Mouse (Mus musculus): ENCODE data around the gene 4930503B20Rik. TPM values are rescaled to one million over a fixed set of nuclear protein-coding genes. Genes with fewer than 3 reads are reported as not detected.

Gene 4930503B20Rik
- polyA plus RNA-seq, 1 experiment = 0.08 TPM

- TF ChIP-seq CTCF (IDR thresholded peaks at IDR 0.05; ENCODE audit: borderline replicate concordance, extremely low read depth, insufficient read depth, insufficient read length) (no peak), POLR2A (IDR thresholded peaks at IDR 0.05; ENCODE audit: borderline replicate concordance, extremely low read depth, insufficient read depth, insufficient read length, poor library complexity, severe bottlenecking) (no peak)
- DNase-seq (ENCODE audit: low read depth) = no peak
Observed at GRCm38 (mm10) chr3:146616533-146617283, 34.4 kb downstream of the 4930503B20Rik start.

DNA sequence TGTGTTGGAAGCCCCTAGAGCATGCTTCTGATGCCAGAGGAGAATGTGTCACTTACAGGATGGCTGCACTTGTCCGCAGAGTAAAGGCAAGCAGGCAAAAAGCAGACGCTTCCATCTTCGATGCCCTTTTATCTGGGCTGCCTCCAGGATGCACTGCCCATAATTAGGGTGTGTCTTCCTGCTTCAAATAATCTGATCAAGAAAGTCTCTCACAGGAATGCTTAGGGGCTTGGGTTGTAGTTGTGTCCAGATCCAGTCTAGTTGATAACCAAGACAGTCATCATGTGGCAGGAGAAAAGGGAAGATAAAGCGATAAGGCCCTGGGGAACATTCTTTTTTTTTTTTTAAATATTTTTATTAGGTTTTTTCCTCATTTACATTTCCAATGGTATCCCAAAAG, 35.6 kb downstream of the 4930503B20Rik start, which contains the start of gene Dnase2b:
Dnase2b (minus strand) TSS at position 101 of the 400 bp plus-strand sequence.
- DNase-seq (ENCODE audit: low read depth) = no peak
- TF ChIP-seq CTCF (IDR thresholded peaks at IDR 0.05; ENCODE audit: borderline replicate concordance, extremely low read depth, insufficient read depth, insufficient read length) = no peak
- TF ChIP-seq POLR2A (IDR thresholded peaks at IDR 0.05; ENCODE audit: borderline replicate concordance, extremely low read depth, insufficient read depth, insufficient read length, poor library complexity, severe bottlenecking) = no peak

DNA sequence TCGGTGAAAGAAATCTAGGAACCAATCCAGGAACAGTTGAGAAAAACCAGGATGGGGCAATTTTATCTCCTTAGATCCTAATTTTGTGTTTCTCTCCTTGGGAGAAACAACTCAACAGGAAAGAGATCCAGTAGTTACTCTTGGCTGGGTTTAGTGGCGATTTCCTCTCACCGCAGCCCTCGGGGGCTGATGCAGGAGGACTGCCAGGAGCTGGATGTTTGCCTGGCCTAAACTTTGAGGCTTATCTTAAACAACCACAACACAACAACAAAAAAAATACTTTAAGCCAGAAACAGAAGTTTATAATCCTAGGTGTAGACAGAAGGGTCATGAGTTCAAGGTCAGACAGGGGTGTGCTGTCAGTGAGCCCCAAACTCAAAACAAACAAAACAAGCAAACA, 39.3 kb downstream of the 4930503B20Rik start:
- TF ChIP-seq POLR2A (IDR thresholded peaks at IDR 0.05; ENCODE audit: borderline replicate concordance, extremely low read depth, insufficient read depth, insufficient read length, poor library complexity, severe bottlenecking) = no peak
- no peak for DNase-seq (ENCODE audit: low read depth)

DNA sequence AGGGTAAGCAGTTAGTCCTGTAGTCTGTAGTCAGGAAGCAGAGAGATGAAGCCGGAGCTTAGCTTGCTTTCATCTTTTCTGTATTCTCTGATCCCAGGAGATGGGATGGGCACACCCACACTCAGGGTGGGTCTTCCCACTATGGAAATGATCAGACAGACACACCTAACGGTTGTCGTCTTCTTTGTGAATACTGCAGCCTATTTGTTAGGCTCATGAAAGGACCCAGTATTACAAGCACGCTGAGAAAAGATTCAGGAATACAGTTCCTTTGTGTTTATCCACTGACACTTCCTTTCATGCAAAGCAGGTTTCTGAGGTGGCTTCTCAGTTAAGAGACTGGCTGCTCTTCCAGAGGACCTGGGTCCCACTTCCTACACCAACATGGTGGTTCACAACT, 39.9 kb downstream of the 4930503B20Rik start:
- TF ChIP-seq CTCF (IDR thresholded peaks at IDR 0.05; ENCODE audit: borderline replicate concordance, extremely low read depth, insufficient read depth, insufficient read length) (no peak), POLR2A (IDR thresholded peaks at IDR 0.05; ENCODE audit: borderline replicate concordance, extremely low read depth, insufficient read depth, insufficient read length, poor library complexity, severe bottlenecking) (no peak)
- no peak for DNase-seq (ENCODE audit: low read depth)

GRCm38 (mm10) chr3:146610322-146610721, 40.8 kb downstream of the 4930503B20Rik start:
- TF ChIP-seq CTCF (IDR thresholded peaks at IDR 0.05; ENCODE audit: borderline replicate concordance, extremely low read depth, insufficient read depth, insufficient read length) (no peak), POLR2A (IDR thresholded peaks at IDR 0.05; ENCODE audit: borderline replicate concordance, extremely low read depth, insufficient read depth, insufficient read length, poor library complexity, severe bottlenecking) (no peak)
- DNase-seq (ENCODE audit: low read depth) = no peak

DNA sequence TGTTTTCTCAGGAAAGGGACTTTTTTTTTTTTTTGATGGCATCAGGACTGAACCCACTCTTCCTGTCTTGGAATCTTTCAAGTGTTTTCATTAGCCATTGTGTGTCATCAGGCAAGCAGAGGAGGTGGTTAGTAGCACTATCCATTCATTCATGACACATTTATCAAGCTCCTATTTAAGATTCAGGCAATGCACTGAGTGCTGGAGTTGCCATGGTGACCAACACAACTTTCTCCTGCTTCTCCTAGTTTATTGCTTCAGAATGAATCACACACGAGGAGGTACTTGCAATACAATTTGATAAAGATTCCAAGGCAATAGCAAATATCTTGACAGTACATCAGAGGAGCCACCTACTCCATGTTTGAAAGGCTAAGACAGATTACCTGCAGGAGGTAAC, 43.7 kb downstream of the 4930503B20Rik start:
- peak; percentile 81 for DNase-seq (ENCODE audit: low read depth)
- TF ChIP-seq CTCF (IDR thresholded peaks at IDR 0.05; ENCODE audit: borderline replicate concordance, extremely low read depth, insufficient read depth, insufficient read length) = no peak
- TF ChIP-seq POLR2A (IDR thresholded peaks at IDR 0.05; ENCODE audit: borderline replicate concordance, extremely low read depth, insufficient read depth, insufficient read length, poor library complexity, severe bottlenecking) = no peak

DNA sequence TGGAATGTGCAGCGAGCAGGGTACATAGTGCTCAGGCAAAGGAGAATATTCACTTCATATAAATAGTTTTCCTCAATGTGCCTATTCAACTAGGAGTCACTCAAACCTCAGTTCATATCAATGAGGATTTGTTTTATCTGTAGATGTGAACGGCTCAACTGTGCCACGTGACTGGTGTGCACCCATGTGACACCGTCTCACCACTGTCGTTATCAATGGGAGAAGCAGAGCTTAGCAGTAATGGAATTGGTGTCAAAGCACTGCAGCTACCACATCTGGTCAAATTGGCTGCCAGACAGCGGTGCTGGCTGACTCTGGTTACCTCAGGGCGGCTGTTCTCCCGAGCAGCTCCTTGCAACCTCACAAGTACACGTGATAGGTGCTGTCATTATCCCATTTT, 46.5 kb downstream of the 4930503B20Rik start:
- no peak for TF ChIP-seq CTCF (IDR thresholded peaks at IDR 0.05; ENCODE audit: borderline replicate concordance, extremely low read depth, insufficient read depth, insufficient read length)
- DNase-seq (ENCODE audit: low read depth) = no peak

DNA sequence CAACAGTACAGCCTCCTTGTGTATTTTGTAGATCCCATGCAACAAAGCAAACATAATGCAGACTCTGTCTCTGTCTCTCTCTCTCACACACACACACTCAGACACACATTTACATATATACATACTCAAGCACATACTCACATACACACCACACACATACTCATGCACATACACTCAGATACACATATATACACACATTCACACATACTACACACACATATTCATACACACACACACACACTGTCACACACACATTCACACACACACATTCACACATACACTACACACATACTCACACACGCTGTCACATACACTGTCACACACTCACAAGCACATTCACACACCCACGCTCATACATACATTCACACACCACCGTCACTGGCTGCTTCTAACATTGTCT, 48.6 kb downstream of the 4930503B20Rik start:
- DNase-seq (ENCODE audit: low read depth) = no peak
- TF ChIP-seq POLR2A (IDR thresholded peaks at IDR 0.05; ENCODE audit: borderline replicate concordance, extremely low read depth, insufficient read depth, insufficient read length, poor library complexity, severe bottlenecking) (no peak), CTCF (IDR thresholded peaks at IDR 0.05; ENCODE audit: borderline replicate concordance, extremely low read depth, insufficient read depth, insufficient read length) (no peak)

- DNase-seq (ENCODE audit: low read depth) = no peak
- no peak for TF ChIP-seq POLR2A (IDR thresholded peaks at IDR 0.05; ENCODE audit: borderline replicate concordance, extremely low read depth, insufficient read depth, insufficient read length, poor library complexity, severe bottlenecking)
- TF ChIP-seq CTCF (IDR thresholded peaks at IDR 0.05; ENCODE audit: borderline replicate concordance, extremely low read depth, insufficient read depth, insufficient read length) = no peak
Observed at GRCm38 (mm10) chr3:146601205-146601604, 49.9 kb downstream of the 4930503B20Rik start.

DNA sequence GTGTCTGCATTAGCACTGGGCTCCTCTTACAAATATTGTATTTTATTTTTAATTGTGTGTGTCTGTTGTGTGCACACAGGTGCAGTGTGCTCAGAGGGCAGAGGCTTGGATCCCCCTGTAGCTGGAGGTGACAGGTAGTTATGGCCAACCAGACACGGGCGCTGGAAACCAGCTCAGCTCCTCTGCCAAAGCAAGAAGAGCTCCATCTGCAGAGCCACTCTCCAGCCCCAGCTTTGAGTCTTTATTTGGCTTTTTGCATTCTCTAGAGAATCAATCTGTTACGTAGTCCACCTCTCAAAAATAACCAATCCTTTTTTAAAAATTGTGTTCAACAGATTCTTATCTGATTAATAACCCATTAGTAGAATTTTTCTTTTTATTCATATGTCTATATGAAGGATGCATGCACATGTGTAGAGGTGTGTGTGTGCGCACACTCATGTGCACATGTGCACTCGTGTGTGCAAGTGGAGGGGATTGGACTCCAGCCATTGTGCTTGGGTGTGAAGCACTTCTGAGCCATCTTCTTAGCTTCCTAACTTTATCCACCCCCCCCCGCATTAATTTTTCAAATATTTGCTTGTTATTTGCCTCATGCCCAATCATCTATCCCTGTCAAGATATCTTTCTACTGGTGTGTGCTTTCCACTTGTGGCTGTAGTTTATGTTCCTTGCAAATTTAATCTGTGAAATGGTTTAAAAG, 51.8 kb downstream of the 4930503B20Rik start:
- TF ChIP-seq POLR2A (IDR thresholded peaks at IDR 0.05; ENCODE audit: borderline replicate concordance, extremely low read depth, insufficient read depth, insufficient read length, poor library complexity, severe bottlenecking) (no peak), CTCF (IDR thresholded peaks at IDR 0.05; ENCODE audit: borderline replicate concordance, extremely low read depth, insufficient read depth, insufficient read length) (no peak)
- DNase-seq (ENCODE audit: low read depth) = no peak

GRCm38 (mm10) chr3:146598411-146598810, 52.7 kb downstream of the 4930503B20Rik start:
- no peak for DNase-seq (ENCODE audit: low read depth)
- TF ChIP-seq CTCF (IDR thresholded peaks at IDR 0.05; ENCODE audit: borderline replicate concordance, extremely low read depth, insufficient read depth, insufficient read length) = no peak
- TF ChIP-seq POLR2A (IDR thresholded peaks at IDR 0.05; ENCODE audit: borderline replicate concordance, extremely low read depth, insufficient read depth, insufficient read length, poor library complexity, severe bottlenecking) = no peak

- no peak for TF ChIP-seq POLR2A (IDR thresholded peaks at IDR 0.05; ENCODE audit: borderline replicate concordance, extremely low read depth, insufficient read depth, insufficient read length, poor library complexity, severe bottlenecking)
- no peak for TF ChIP-seq CTCF (IDR thresholded peaks at IDR 0.05; ENCODE audit: borderline replicate concordance, extremely low read depth, insufficient read depth, insufficient read length)
- no peak for DNase-seq (ENCODE audit: low read depth)
Observed at GRCm38 (mm10) chr3:146596864-146597263, 54.3 kb downstream of the 4930503B20Rik start.

Measured in brain, embryonic 14.5 days (tissue).